Mouse (Mus musculus) kidney, postnatal 4 days (tissue): ENCODE measurements around the gene Bglap.
"Not testable (repeated sequence)": the region's sequence is repeated elsewhere in the genome, so short reads cannot be mapped to it uniquely, and the experiment has no call there.

Source experiments
- DNase-seq, 2 experiments: peaks; one replicate each; pipeline ENCODE4 v3.0.0; 2021; ENCODE audit warnings: mixed read lengths in 2 of 2

Gene Bglap

DNA sequence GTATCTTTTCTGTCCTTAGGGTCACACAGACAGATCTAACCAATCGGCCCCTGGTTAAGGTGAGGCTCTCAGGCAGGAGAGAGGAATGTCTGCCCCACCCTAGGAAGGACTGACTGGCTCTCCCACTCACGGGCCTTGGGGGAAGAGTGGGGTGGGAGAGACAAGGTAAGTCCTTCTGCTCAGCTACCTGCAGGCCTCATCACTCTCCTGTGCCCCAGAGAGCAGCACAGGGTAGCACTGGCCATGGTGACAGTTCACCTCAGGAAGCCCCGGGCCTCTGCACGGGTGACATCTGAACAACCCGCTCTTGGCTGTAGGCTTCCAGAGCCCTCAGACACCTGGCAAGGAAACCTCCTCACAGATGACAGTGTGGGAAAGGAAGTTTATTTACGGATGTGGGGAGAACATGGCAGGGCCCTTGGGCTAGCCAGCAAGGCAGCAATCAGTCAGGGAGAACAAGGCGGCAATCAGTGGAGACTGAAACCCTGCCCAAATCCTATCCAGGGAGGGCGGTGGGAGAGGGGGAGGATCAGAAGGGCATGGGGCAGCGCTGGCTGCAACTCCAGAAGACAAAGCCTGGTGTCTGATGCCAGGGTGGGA is 9.6 kb upstream of the Bglap start:
- DNase-seq: no peak

DNA sequence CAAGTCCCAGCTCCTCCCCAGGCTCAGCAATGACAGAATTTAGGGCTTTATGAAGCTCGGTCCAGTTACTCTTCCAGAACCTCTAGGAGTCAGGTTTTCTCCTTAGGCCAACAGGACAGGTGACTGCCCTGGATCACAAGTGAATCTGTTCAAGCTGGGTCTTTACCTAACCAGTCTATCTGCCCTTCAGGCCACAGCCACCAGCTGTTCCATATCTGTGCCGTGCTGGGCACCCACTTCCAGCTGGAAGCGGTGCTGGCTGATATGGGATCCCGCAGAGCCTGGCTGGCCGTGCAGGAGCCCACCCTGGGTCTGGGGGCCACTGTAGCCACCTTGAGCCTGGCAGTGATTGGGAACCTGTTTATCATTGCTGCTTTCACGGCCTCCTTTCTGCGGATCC is 1.9 kb downstream of the Bglap start:
- not testable (repeated sequence) for DNase-seq

DNA sequence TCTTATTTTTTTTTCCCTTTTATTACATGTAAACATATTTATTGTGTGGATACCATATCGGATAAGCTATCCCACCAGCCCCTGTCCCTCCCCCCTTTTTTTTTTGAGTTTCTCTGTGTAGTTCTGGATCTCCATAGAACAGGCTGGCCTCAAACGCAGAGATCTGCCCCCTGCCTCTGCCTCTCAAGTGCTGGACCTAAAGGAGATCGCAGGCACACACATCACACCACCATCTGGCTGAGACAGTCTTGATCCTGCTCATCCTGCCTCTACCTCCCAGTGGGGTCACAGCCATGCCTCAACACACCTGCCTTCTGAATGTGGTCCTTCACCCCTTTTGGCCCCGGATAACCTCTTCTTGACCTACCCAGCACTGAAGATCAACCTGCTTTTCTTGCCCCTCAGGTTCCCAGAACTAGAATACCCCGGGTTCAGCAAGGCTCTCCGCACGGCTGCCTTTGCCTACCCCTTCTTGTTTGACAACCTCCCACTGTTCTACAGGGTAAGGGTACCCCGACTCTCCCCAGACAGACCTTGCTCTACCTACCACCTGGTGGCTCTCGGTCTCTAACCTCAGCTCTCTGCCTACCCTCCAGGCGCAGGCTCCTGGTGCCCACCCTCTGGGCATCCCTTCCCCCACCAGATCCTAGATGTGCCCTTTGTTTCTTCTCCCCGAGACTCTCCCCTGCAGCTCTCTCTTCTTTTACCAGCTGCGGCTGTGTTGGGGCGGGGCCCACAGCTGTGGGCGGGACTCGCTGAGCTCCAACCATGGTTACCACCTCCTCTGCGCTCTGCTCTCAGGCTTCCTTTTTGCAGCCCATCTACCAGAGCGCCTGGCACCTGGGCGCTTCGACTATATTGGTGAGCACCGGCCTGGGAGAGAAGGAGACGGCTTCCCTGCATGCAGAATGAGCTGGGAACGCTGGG is 2.6 kb downstream of the Bglap start:
- DNase-seq: peak; percentile 59 to 71

DNA sequence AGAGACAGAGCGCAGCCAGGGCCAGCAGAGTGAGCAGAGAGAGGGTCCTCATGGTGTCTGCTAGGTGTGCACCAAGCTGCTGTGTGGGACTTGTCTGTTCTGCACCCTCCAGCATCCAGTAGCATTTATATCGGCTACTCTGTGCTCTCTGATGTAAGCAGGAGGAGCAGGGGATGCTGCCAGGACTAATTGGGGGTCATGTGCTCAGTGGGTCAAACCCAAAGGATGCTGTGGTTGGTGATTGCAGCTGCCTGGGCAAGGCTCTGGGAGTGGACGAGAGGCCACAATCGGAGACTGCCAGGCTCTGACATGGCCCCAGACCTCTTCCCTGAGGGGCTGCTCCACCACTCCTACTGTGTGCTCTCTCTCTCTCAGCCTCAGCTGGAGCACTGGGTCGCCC is 5.7 kb downstream of the Bglap start, which contains the start of gene Bglap2:
Gene Bglap2 (minus strand): TSS at position 101 of the 400 bp plus-strand sequence.
- not testable (repeated sequence) for DNase-seq

DNA sequence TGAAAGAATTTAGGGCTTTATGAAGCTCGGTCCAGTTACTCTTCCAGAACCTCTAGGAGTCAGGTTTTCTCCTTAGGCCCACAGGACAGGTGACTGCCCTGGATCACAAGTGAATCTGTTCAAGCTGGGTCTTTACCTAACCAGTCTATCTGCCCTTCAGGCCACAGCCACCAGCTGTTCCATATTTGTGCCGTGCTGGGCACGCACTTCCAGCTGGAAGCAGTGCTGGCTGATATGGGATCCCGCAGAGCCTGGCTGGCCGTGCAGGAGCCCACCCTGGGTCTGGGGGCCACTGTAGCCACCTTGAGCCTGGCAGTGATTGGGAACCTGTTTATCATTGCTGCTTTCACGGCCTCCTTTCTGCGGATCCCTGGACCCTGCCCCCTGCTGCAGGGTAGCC is 7.6 kb downstream of the Bglap start:
- DNase-seq: not testable (repeated sequence)

DNA sequence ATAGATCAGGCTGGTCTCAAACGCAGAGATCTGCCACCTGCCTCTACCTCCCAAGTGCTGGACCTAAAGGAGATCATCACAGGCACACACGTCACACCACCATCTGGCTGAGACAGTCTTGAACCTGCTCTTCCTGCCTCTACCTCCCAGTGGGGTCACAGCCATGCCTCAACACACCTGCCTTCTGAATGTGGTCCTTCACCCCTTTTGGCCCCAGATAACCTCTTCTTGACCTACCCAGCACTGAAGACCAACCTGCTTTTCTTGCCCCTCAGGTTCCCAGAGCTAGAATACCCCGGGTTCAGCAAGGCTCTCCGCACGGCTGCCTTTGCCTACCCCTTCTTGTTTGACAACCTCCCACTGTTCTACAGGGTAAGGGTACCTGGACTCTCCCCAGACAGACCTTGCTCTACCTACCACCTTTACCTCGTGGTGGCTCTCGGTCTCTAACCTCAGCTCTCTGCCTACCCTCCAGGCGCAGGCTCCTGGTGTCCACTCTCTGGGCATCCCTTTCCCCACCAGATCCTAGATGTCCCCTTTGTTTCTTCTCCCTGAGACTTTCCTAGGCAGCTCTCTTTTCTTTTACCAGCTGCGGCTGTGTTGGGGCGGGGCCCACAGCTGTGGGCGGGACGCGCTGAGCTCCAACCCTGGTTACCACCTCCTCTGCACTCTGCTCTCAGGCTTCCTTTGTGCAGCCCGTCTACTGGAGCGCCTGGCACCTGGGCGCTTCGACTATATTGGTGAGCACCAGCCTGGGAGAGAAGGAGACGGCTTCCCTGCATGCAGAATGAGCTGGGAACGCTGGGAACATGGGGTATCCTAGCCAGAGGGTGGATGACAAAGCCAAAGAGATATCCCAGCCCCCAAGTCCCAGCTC is 8.3 kb downstream of the Bglap start:
- DNase-seq: peak; percentile 48 to 64

DNA sequence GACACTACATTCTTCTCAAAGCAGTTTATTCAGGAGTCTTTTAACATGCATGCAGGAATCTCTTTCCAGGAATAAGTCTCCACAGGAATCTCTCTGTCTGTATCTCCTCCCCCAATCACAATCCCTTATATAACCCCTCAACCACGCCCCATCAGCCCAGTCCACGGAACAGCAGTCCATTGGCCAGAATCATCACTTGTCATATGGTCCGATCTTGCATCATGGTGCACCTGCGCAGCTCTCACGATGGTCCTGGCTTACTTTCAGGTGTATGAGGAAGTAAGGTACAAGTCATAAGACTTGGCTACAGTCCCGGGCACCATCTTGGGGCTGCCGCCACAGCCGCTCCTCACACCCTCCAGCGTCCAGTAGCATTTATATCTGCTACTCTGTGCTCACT is 11.6 kb downstream of the Bglap start, which contains the start of gene Bglap3:
Gene Bglap3 (minus strand): TSS at position 101 of the 400 bp plus-strand sequence.
- not testable (repeated sequence) for DNase-seq

DNA sequence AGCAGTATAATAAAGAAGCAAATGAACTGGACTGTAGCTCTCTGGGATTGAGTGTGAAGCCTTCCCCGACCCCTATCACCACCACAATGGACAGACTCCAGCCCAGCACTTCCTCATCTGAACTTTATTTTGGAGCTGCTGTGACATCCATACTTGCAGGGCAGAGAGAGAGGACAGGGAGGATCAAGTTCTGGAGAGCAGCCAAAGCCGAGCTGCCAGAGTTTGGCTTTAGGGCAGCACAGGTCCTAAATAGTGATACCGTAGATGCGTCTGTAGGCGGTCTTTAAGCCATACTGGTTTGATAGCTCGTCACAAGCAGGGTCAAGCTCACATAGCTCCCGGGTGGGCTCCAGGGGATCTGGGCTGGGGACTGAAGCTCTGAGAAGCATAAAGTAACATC is 15.8 kb downstream of the Bglap start:
- not testable (repeated sequence) for DNase-seq

DNA sequence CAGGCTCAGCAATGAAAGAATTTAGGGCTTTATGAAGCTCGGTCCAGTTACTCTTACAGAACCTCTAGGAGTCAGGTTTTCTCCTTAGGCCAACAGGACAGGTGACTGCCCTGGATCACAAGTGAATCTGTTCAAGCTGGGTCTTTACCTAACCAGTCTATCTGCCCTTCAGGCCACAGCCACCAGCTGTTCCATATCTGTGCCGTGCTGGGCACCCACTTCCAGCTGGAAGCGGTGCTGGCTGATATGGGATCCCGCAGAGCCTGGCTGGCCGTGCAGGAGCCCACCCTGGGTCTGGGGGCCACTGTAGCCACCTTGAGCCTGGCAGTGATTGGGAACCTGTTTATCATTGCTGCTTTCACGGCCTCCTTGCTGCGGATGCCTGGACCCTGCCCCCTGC is 16.7 kb downstream of the Bglap start:
- not testable (repeated sequence) for DNase-seq

DNA sequence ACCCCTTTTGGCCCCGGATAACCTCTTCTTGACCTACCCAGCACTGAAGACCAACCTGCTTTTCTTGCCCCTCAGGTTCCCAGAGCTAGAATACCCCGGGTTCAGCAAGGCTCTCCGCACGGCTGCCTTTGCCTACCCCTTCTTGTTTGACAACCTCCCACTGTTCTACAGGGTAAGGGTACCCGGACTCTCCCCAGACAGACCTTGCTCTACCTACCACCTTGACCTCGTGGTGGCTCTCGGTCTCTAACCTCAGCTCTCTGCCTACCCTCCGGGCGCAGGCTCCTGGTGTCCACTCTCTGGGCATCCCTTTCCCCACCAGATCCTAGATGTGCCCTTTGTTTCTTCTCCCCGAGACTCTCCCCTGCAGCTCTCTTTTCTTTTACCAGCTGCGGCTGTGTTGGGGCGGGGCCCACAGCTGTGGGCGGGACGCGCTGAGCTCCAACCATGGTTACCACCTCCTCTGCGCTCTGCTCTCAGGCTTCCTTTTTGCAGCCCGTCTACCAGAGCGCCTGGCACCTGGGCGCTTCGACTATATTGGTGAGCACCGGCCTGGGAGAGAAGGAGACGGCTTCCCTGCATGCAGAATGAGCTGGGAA is 17.3 kb downstream of the Bglap start:
- DNase-seq: peak; percentile 70 to 76

DNA sequence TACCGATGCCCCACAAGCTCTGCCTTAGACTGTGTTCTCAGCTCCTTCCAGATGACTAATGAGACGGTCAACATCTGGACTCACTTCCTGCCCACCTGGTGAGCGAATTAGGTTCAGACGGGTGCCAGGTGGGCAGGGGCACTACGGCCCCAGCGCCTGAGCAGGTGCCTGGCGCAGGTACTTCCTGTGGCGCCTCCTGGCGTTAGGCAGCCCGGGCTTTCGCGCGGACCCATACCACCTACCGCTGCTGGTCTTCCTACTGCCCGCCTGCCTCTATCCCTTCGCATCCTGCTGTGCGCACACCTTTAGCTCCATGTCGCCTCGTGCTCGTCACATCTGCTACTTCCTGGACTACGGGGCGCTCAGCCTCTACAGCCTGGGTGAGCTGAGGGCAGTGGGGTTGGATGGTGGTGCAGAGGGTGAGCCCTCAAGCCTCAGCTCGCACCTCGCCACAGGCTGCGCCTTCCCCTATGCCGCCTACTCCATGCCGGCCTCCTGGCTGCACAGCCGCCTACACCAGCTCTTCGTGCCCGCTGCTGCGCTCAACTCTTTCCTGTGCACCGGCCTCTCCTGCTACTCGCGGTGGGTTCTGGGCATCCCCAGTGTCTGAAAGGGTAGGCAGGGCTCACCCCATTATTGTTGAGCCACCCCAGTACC is 18.4 kb downstream of the Bglap start:
- DNase-seq: no peak

DNA sequence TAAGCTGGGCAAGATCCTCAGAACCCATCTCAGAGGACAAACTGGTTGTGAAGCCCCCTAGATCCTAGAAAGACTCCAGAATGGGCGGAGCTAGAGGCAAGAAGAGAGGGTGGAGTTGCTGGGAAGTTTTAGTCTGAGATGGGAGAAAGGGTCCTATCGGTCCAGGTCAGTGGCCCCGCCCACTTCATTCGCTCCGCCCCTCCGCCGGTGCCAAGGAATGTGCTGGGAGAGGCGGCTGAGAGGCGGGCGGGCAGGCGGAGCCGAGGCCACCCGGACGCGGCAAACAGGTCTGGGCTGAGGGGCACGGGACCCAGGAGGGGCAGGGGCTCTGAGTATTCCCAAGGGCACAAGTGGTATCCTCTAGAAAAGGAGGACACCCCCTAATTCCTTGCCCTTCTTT is 19.9 kb downstream of the Bglap start, which contains the start of gene Paqr6:
Gene Paqr6 (plus strand): TSS at position 248 of the 400 bp plus-strand sequence.
- DNase-seq: peak; percentile 88 to 90

DNA sequence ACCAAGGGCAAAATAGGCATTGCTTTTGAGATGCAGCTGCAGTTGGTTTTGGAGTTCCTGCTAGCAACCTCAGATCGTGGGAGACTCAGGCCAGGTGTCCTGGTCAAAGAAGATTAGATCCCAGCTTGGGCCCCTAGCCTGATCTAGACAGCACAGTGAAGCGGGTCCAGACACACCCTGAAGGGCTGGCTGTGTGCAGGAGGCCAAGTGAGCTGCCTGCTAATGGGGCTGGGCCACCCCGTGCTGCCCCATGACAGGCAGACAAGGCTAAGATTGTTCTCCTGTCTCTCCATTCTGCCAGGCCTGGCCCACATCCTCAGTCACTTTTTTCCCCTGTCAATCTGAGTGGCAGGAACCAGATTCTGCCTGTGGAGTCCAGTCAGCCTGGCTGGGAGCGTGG is 20.6 kb downstream of the Bglap start:
- DNase-seq: no peak

DNA sequence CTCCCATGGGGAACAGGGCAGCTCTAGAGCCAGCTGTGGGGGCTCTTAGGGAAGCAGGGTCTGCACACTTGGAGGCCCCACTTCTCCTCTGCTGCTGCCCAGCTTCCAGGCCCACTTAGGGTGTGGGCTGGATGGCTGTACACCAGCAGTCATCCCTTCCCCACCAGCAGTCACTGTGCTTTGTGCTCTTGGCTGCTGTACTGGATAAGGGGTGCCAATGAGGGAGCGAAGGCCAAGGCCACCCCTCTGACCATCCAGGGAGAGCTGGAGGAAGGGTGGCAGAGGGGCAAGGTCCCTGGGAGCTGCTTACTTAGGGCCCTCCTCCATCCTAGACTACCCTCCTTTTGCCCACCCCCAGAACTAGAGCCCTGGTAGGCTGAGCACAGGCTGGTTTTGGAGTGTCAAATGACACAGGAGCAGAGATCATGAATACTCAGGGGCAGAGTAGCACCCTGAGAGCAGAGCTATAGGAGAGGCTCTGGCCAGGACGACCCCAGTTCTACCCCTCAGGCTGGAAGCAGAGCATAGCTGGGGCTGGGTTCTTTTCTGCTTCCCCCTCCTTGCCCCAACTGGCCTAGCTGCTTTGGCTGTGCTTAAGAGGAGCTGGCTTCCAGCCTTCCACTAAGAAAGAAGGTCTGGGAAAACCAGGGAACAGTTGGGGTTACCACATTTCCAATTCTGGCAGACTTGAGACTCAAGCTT is 22.5 kb downstream of the Bglap start:
- DNase-seq: no peak

DNA sequence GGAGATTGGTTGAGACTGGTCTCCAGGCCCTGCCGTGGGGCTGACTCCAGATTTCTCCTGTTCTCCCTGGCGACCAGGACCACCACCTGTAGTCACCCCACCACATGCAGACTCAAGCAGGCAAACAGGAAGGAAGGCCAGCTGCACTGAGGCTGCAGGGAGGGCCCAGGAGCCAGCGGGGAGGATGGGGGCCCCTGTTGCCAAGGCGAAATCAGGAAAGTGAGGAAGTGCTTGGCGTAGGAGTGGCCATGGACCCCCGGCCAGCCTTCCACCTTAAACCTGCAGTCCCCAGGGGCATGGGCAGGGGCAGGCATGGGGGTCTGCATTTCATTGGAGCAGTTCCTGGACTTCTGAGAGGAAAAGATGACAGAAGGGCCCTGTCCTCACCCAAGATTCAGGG is 23.2 kb downstream of the Bglap start:
- no peak for DNase-seq

DNA sequence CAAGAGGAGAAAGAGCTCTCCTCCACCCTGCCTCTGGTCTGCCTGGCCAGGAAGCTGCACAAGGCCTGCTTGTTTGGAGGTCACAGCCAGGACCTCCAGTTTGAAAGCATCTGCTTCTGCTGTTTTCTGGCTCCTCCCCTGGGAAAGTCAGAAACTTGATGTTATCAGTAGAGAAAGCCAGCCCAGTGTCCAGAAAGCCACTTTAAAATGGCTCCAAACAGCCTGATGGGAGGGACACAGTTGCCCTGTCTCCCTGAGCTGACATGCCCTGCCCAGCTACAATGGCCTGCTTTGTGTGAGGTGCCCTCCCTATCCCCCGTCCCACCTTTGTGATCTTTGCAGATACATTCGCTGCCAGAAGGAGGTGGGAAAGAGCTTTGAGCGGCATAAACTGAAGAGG is 24.3 kb downstream of the Bglap start:
- DNase-seq: no peak

DNA sequence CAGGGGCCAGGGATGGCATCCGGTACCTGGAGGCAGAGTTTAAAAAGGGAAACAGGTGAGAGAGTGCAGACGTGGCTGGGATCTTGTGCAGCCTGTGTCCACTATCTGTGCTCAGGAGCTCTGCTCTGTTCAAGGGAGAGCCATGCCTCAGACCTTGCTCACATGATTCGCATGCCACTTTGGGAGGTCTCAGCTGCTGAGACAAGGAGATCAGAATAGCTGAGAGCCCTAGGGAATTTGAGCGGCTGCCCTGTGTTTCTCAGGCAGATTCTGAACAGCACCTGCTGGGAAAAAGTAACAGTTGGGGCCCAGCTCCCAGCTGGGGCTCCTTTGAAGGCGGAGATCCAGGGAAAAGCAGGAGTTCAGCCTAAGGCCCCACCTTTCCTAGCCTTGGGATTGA is 24.7 kb downstream of the Bglap start:
- DNase-seq: no peak

DNA sequence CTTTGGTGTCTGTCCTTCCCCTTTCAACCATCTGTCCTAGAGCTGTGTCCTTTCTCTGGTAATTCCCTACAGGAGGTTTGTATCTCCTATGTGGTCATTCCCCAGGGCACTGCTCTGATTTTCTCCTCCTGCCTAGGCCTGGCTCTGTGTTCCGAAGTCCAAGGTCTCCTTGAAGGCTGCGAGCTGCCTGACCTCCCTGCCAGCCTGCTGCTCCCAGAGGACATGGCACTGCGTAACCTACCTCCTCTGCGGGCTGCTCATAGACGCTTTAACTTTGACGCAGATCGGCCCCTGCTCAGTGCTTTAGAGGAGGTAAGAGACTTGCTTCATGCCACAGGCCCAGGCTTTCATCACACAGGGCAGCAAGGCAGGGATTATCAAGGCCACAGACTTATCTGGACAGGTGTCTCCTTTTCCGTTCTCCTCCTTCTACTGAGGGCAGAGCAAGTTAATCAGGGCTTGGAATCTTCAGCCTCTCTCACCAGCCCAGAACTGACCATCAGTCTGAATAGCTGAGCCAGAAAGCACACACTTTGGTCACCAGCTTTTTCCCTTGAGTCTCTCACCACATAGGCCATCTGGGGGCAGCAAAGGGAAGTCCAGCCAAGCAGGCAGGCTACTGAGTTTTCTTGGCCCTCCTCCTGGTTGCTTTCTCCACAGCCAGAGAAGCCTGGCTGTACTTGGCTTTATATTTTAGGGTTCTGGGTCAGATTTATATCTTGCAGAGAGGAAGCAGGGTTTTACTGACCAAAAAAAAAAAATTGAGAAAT is 29.7 kb downstream of the Bglap start:
- peak in 1 of 2 experiments; percentile 22 for DNase-seq

DNA sequence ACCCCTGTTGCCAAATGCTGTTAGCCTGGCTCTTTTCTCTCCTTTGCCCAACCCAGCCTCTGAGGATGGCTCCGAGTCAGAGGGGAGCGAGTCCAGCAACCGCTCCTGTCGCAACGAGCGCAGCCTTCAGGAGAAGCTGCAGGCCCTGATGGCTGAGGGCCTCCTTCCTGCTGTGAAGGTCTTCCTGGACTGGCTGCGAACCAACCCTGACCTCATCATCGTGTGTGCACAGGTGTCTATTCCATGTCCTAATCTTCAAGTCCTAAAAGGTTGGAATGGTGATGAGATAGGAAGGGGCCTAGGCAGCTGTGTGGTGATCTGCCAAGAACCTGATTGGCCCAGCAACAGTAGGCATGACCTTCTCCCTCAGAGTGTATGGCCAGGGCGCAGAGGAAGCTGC is 31.4 kb downstream of the Bglap start:
- no peak for DNase-seq

DNA sequence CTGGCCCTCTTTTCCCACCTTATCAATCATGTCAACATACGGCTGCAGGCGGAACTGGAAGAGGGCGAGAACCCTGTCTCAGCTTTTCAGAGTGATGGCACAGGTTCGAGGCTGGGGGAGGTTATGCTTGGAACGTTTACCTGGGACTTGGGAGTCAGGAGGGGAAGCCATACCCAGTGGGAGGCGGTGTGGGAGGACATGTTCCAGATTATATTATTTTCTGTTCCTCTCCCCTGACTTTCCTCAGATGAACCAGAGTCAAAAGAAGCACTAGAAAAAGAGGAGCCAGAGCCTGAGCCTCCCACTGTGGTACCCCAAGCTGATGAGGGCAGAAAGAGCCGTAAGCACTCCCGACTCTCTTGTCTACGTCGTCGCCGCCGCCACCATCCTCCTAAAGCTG is 33.5 kb downstream of the Bglap start:
- DNase-seq: no peak

DNA sequence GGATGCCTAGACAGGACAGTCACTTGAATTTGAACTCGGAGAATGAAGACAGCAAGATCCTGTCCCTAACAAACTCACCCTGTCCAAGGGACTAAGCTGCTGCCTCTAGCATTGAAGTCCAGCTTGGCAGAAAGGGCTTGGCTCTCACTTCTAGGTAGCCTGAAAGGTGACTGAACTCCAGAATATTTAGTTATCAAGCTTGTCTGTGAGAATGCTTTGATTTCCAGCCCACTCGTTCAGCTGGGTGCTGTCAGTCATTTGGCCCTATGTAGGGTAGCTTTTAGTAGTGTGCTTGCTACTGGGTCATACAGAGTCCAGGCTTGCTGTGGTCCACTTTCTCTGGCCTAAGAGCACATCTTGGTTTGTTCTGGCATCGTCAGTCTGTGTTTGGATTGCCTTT is 45.3 kb downstream of the Bglap start:
- DNase-seq: no peak
